Mouse (Mus musculus) embryonic facial prominence, embryonic 10.5 days (tissue): ENCODE data around the gene Ubac2. TPM values are rescaled to one million over a fixed set of nuclear protein-coding genes. Genes with fewer than 3 reads are reported as not detected.
"Not testable (repeated sequence)": the region's sequence is repeated elsewhere in the genome, so short reads cannot be mapped to it uniquely, and the experiment has no call there.

Source experiments
- DNase-seq: peaks from one replicate; pipeline ENCODE4 v3.0.0-alpha.2; 2017; ENCODE audit warnings: low spot score
- H3K27ac ChIP-seq: fragments of 300-500 bp; sonication (generic); replicated peaks from 2 replicates; pipeline ENCODE4 v1.5.1; 2016; ENCODE audit warnings: mild to moderate bottlenecking
- H3K27me3 ChIP-seq: fragments of 300-500 bp; sonication (generic); replicated peaks from 2 replicates; pipeline ENCODE4 v1.6.1; 2016; ENCODE audit warnings: low read depth, mild to moderate bottlenecking; ENCODE audit not compliant: poor library complexity, severe bottlenecking
- H3K36me3 ChIP-seq: fragments of 300-500 bp; sonication (generic); replicated peaks from 2 replicates; pipeline ENCODE4 v1.6.1; 2016; ENCODE audit warnings: mild to moderate bottlenecking, moderate library complexity
- H3K4me1 ChIP-seq: fragments of 300-500 bp; sonication (generic); 2 replicates; pipeline ENCODE4 v1.6.1; 2016
- H3K4me3 ChIP-seq: fragments of 300-500 bp; sonication (generic); 2 replicates; pipeline ENCODE4 v1.5.1; 2016; ENCODE audit warnings: mild to moderate bottlenecking, moderate library complexity
- H3K9me3 ChIP-seq: fragments of 300-500 bp; sonication (generic); 2 replicates; pipeline ENCODE4 v1.6.1; 2016; ENCODE audit warnings: mild to moderate bottlenecking
- WGBS: fragments of 180-500 bp; shearing (Covaris S2); methylation state at CpG from one replicate; pipeline ENCODE4 v1.1.7; 2016; 5-methylcytosine and 5-hydroxymethylcytosine counted together
- polyA plus RNA-seq: library from polyadenylated mRNA; unstranded; fragments of >200 nt; fragmentation: Nextera tagmentation; extraction: Ambion mirVana; gene quantifications from 2 replicates; pipeline ENCODE4 v1.2.1, GENCODE M21; 2016

The Ubac2 gene
- 70.5 and 73.4 TPM in 2 replicates for polyA plus RNA-seq

DNA sequence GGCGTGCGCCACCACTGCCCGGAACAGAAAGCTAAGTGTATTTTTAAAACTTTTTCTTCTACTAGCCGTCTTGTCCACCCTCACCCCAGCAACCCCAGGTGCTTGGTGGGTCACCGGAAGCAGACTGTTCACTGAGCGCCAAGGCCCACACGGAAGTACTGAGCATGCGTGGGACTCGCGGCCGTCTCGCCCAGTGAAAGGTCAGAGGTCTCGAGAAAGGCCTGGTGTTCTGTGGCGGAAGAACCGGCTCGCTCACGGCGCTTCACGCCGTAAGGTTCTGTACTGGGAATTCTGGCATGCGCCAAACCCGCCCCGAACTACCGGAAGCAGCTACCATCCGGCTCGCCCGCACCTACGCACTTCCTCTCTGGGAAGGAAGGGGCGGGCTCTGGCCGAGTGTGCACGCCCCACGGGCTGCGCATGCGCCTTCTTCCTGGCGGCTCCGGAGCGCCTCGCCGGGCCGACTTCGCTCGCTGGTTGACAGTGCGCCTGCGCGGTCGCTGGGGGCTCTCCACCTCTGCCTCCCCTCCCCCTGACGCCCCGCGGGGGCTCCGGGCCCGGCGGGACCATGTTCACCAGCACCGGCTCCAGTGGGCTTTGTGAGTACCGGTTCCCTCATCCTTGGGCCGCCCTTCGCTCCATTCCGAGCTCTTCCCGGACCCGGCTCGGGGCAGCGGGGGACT is at the start of gene Ubac2:
TSS of gene Ubac2 (plus strand) at position 445 of the 683 bp plus-strand sequence.
- peak within 1 kb of the TSS; percentile 93 for H3K27ac ChIP-seq
- 0 out of 2 replicates have a peak, but pooled peaks cover under 1% of the 10 kb centered on the region for H3K36me3 ChIP-seq
- peaks cover 19% of the 10 kb centered on the region for H3K4me1 ChIP-seq
- no peaks in the 10 kb centered on the region for H3K9me3 ChIP-seq
- H3K27me3 ChIP-seq, result no peaks in the 10 kb centered on the region
- peak; percentile 99 for DNase-seq
- under 1% methylated on average over 61 of the region's 61 CpGs for WGBS
- peak within 1 kb of the TSS; percentile 89 for H3K4me3 ChIP-seq

DNA sequence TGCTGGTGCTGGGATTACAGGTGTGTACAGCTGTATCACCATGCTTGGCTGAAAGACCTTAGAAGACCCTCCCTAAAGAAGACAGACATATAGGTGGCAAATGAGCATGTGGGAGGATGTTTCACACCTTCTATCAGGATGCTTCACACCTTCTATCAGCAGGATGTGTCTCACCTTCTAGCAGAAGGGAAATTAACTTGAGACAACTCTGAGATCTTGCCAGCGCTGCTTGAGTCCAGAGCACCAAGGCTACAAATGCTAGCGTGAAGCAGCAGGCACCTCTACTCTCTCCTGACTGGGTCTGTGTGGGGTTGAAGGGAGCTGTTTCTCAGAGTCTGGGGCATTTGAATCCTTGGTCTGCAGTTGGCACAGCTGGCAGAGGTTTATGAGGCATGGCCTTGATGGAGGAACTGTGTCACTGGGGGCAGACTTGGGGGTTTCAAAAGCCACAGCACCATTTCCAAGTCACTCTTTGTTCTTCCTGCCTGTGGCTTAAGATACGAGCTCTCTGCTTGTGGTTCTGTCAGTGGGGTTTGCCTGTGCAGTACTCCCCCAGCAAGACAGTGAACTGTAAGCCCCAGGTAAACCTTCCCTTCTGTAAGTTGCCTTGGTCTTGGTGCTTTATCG is 48.5 kb upstream of the Ubac2 start:
- Histone ChIP-seq H3K4me3 (no peak overlapping the region), H3K9me3 (peaks cover 2% of the 10 kb centered on the region; the same call in 1 of the 2 replicates), H3K27me3 (no peaks in the 10 kb centered on the region), H3K27ac (no peak overlapping the region), H3K4me1 (peaks cover 7% of the 10 kb centered on the region), H3K36me3 (no peaks in the 10 kb centered on the region)
- WGBS, result 89% methylated on average over 4 of the region's 4 CpGs
- DNase-seq, result no peak

DNA sequence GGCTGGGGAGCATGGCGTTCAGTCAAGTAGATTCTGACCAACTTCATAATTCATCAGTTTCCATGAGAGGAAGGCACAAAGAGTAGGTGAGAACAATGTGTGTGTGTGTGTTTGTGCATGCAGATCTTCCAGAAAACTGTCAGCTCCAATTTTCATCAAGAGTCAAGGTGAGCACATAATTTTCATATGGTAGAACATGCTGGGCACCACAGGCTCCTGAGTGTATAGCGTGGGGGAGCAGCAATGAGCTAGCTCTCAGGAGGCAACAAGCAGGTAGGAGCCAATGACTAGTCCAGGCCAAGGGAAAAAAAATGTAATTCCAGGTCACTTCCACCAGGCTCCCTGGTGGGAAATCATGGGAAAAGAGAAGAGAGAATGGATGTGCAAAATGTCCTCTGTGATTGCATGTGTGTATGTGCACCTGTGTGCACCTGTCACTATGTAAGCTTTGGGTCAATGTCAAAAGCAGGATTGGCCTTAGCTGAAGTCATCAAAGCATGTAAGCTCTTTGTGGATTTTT is 45.4 kb upstream of the Ubac2 start:
- no peak overlapping the region for H3K27ac ChIP-seq
- DNase-seq, result no peak
- 86% methylated on average over 2 of the region's 2 CpGs for WGBS

DNA sequence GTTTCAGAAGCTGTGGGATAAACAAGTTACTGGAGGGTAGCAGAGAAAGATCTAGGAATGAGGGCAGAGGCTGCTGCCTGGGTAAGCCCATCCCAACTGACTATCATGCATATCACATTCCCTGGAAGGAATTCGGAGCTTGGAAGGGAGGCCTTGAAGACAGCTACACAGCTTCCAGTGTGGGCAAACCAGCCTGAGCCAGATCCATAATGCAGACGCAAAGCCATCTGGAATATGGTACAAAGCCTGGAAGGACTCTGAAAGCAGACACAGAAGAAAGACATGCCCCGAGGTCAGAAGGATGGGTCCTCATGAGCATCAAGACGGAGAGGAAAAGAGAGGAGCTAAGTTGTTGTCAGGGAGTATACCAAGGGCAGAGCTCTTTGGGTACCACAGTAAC is 40.3 kb upstream of the Ubac2 start:
- Histone ChIP-seq H3K4me1 (no peaks in the 10 kb centered on the region), H3K36me3 (no peaks in the 10 kb centered on the region), H3K9me3 (peaks cover 28% of the 10 kb centered on the region), H3K27ac (no peak overlapping the region), H3K27me3 (no peaks in the 10 kb centered on the region), H3K4me3 (no peak overlapping the region)
- WGBS, result 88% methylated on average over 4 of the region's 4 CpGs
- no peak for DNase-seq

More for the DNA sequence above, 45.4 kb upstream of the Ubac2 start:
- H3K4me3 ChIP-seq, result no peak overlapping the region
- no peaks in the 10 kb centered on the region for H3K4me1 ChIP-seq
- no peaks in the 10 kb centered on the region for H3K27me3 ChIP-seq
- H3K36me3 ChIP-seq, result no peaks in the 10 kb centered on the region
- H3K9me3 ChIP-seq, result peaks cover 10% of the 10 kb centered on the region; the same call in 1 of the 2 replicates

DNA sequence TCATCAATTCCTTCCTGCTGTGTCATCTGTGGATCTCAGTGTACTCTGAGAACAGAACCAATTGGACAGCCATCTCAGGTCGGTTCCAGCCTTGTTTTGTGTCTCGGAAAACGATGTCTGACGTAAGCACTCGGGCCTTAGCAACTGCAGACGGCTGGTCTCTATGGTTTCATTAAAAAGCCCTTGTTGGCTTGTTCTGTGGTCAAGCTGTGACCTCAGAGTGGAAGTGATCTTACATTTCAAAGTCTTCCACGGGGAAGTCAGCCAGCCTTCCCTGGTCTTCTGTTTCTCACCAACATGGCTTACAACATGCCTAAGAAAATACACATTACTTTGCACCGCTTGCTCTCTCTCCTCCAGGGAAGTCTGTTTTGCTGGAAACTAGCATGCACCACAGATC is 38.2 kb upstream of the Ubac2 start:
- H3K27me3 ChIP-seq, result no peaks in the 10 kb centered on the region
- 88% methylated on average over 8 of the region's 8 CpGs for WGBS
- H3K27ac ChIP-seq, result no peak overlapping the region
- H3K4me1 ChIP-seq, result no peaks in the 10 kb centered on the region
- H3K36me3 ChIP-seq, result no peaks in the 10 kb centered on the region
- DNase-seq, result no peak
- no peak overlapping the region for H3K4me3 ChIP-seq
- peaks cover 24% of the 10 kb centered on the region for H3K9me3 ChIP-seq

DNA sequence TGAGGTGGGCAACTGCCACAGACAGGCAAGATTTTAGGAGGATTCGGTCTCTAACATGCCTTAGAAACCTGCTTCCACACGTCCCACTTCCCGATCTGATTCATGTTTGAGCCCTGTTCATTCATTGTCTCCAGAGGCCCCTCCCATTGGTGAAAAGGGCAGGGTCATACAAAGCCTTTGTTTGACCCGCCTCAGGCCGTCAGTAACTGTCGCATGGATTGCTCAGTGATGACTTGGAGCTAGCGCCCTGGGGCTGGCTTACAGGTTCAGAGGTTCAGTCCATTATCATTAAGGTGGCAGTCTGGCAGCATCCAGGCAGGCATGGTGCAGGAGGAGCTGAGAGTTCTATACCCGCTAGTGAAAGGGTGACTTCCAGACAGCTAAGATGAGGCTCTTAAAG is 33.9 kb upstream of the Ubac2 start:
- 68% methylated on average over 8 of the region's 8 CpGs for WGBS
- Histone ChIP-seq H3K36me3 (no peaks in the 10 kb centered on the region), H3K4me1 (no peaks in the 10 kb centered on the region), H3K27ac (no peak overlapping the region), H3K4me3 (no peak overlapping the region), H3K27me3 (no peaks in the 10 kb centered on the region), H3K9me3 (peaks cover 3% of the 10 kb centered on the region; the same call in 1 of the 2 replicates)
- DNase-seq, result no peak

DNA sequence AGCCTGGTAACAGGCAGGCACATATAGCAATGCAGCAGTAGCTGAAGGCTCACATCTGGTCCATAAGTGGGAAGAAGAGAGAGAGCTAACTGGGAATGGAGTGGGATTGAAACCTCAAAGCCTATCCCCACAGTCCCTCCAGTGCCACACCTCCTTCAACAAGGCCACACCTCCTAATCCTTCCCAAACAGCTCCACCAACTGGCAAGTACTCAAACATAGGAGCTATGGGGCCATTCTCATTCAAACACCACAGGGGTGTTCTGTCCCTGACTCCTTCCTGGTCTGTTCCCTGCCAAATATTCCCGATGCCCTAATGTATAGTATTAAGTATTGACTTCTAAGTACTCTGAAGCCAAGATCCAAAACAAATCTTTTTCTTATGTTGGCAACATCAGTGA is 27.2 kb upstream of the Ubac2 start:
- H3K4me3 ChIP-seq, result no peak overlapping the region
- H3K27ac ChIP-seq, result no peak overlapping the region
- WGBS, result 91% methylated on average over 1 of the region's 1 CpGs
- H3K4me1 ChIP-seq, result no peaks in the 10 kb centered on the region
- H3K27me3 ChIP-seq, result no peaks in the 10 kb centered on the region
- no peak for DNase-seq
- no peaks in the 10 kb centered on the region for H3K9me3 ChIP-seq
- no peaks in the 10 kb centered on the region for H3K36me3 ChIP-seq

DNA sequence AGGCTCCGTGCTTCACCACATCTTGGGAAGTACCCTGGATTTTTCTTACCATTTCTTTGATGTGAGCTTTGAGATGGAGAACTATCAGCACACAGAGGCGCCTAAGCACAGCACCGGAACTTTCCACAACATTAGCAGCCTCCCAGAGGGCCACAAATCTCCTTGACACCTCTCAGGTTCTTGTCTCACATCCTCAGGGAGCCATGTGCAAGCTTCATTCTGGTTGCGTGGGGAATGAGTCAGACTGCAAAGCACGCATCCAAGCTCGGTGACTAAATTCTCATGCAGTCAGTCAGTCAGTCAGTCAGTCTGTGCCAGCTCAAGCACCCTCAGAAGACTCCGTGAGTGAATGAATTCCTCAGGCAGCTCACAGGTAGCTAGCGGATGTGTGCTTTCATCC is 25.9 kb upstream of the Ubac2 start:
- WGBS, result 89% methylated on average over 8 of the region's 8 CpGs
- Histone ChIP-seq H3K9me3 (no peaks in the 10 kb centered on the region), H3K4me1 (no peaks in the 10 kb centered on the region), H3K4me3 (no peak overlapping the region), H3K27me3 (no peaks in the 10 kb centered on the region), H3K27ac (no peak overlapping the region), H3K36me3 (no peaks in the 10 kb centered on the region)
- DNase-seq, result no peak

DNA sequence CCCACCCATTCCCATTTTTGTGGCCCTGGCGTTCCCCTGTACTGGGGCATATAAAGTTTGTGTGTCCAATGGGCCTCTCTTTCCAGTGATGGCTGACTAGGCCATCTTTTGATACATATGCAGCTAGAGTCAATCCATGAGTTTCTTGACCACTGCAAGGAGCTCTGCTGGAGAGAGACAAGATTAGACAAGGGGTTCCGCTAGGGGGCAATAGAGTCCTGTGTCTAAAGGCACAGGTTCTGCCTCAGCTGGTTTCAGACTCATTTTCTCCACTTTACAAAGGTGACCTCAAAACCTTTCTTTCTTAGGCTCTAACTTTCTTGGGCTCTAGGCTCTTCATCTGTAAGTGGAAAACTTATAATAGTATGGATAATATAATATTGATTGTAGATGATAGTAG is 13.3 kb upstream of the Ubac2 start:
- H3K27ac ChIP-seq, H3K9me3 ChIP-seq, H3K4me1 ChIP-seq, H3K27me3 ChIP-seq, H3K4me3 ChIP-seq, H3K36me3 ChIP-seq: not testable (repeated sequence)
- peak; percentile 62 for DNase-seq
- WGBS, result 12% methylated on average over 2 of the region's 2 CpGs

DNA sequence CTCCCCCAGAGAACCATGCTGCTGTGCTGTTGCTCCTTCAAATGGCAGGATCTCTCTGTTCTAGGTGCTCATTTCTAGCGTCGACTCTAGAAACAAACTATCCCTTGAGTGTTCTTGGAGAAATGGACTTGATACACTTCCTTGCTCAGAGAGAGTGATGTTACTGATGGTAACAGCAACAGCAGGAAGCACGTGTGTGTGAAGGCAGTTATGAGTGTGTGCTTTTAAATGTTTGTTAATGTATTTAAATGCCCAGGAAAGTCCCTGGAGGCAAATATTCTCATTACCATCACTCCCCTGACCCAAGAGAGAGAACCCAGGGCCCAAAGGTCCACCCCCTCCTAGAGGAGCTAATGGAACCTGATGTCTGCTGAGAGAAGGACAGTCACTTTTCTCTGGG is 11.8 kb upstream of the Ubac2 start:
- no peaks in the 10 kb centered on the region for H3K4me1 ChIP-seq
- H3K4me3 ChIP-seq, result no peak overlapping the region
- no peaks in the 10 kb centered on the region for H3K27me3 ChIP-seq
- H3K9me3 ChIP-seq, result no peaks in the 10 kb centered on the region
- no peak for DNase-seq
- H3K36me3 ChIP-seq, result no peaks in the 10 kb centered on the region
- no peak overlapping the region for H3K27ac ChIP-seq
- WGBS, result 78% methylated on average over 3 of the region's 3 CpGs

DNA sequence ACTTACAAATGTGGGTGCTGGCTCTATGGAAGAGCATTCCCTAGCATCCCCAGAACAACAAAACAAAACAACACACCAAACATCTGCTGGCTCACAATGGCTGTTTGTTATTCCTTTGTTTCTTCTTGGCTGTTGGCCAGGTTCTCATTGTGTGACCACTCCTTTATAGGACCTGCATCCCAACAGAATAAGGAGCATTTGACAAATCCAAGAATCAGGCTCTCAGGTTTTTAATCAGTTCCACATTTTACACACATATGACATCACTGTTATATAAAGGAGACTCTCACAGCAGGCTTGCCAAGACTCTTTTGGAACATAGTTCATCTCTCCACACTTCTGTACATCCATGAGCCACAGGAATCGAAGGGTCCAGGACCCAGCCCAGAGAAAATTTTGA is 9.3 kb upstream of the Ubac2 start:
- no peaks in the 10 kb centered on the region for H3K4me1 ChIP-seq
- no peak overlapping the region for H3K27ac ChIP-seq
- no peak overlapping the region for H3K4me3 ChIP-seq
- H3K36me3 ChIP-seq, result no peaks in the 10 kb centered on the region
- WGBS, result 88% methylated on average over 1 of the region's 1 CpGs
- no peaks in the 10 kb centered on the region for H3K9me3 ChIP-seq
- DNase-seq, result no peak
- no peaks in the 10 kb centered on the region for H3K27me3 ChIP-seq

DNA sequence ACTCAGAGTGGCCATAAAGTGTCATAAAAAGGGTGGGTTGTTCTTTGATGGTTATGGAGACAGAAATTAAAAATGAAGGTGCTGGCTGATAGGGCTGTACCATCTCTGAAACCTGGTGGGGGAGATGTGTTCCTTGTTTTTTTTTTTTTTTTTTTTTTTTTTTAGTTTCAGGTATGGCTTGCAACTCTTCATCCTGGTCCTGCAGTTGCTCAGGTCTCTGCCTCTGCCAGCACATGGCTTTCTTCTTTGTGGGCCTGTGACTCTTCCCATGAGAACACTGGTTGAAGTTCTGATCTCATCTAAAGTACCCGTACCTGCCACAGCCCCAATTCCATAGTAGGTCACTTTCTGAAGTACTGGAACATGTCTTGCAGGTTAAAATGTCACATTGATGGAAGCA is 5.7 kb upstream of the Ubac2 start:
- no peak for DNase-seq
- Histone ChIP-seq H3K4me1 (0 out of 2 replicates have a peak, but pooled peaks cover 4% of the 10 kb centered on the region), H3K27ac (no peak overlapping the region), H3K4me3 (no peak overlapping the region), H3K9me3 (no peaks in the 10 kb centered on the region), H3K36me3 (no peaks in the 10 kb centered on the region), H3K27me3 (no peaks in the 10 kb centered on the region)
- 88% methylated on average over 1 of the region's 1 CpGs for WGBS

DNA sequence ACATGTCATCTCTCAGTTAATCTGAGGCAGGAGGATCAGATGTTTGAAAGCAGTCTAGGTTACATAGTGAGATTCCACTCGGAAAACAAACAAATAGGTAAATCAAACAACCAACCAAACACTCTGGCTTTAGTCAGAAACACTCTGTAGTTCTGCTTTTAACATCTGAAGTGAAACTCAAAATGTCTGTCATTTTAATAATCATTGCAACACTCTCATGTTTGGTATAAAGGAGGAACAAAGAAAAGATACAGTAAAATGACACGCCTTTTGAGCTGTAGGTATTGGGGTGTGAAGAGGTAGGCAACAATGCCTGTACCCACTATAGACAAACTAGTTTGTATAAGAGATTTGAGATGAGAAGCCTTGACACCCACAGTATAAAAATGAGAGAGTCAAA is 5.2 kb upstream of the Ubac2 start:
- Histone ChIP-seq H3K4me3 (no peak overlapping the region), H3K27ac (no peak overlapping the region), H3K27me3 (no peaks in the 10 kb centered on the region), H3K36me3 (no peaks in the 10 kb centered on the region), H3K9me3 (no peaks in the 10 kb centered on the region), H3K4me1 (0 out of 2 replicates have a peak, but pooled peaks cover 5% of the 10 kb centered on the region)
- no peak for DNase-seq
- 73% methylated on average over 2 of the region's 2 CpGs for WGBS
